Mouse (Mus musculus) sigmoid colon, adult 10 weeks (tissue): ENCODE data around the gene Gm3776. TPM values are rescaled to one million over a fixed set of nuclear protein-coding genes. Genes with fewer than 3 reads are reported as not detected.

ENCODE experiments used
- polyA plus RNA-seq: library from polyadenylated mRNA; stranded (reverse); fragments of 350-450 nt; fragmentation: Illumina TruSeq; extraction: RNeasy Lipid Tissue Mini Kit (QIAGEN cat#74804); gene quantifications from one replicate; pipeline ENCODE4 v1.2.3, GENCODE M21; 2014; ENCODE audit warnings: low read depth, low replicate concordance

Gm3776 gene
- polyA plus RNA-seq = not detected

GRCm38 (mm10) chr9:78256914-78257313 is at the start of gene Gm3776:
TSS of gene Gm3776 (plus strand) at chr9:78257129.

GRCm38 (mm10) chr9:78230461-78230860 is 26.5 kb upstream of the Gm3776 start, which contains the start of gene Gsta1:
TSS of gene Gsta1 (plus strand) at chr9:78230656.

GRCm38 (mm10) chr9:78289723-78290122 is 32.8 kb downstream of the Gm3776 start, which contains the start of gene Gm10639:
TSS of gene Gm10639 (plus strand) at chr9:78289923.

DNA sequence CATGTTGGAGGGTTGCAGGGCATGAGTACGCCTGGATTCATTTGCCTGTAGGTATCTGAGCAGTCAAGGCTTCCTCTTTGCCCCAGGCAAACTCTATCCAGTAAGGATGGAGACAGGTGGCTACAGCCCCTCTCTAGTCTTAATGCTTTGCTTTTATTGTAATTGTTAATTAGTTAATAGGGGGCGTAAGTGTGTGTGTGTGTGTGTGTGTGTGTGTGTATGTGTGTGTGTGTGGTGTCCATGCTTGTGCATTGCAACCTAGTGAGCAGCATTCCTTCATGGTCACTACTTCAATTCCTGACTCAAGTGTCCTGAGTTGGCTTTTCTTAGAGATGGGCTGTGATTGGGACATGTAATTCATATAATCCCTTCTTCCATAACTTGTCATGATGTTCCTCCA is 57.8 kb downstream of the Gm3776 start, which contains the start of gene Omt2a:
Omt2a (minus strand) TSS at position 101 of the 400 bp plus-strand sequence.

Other genes with a start within 250 kb of the Gm3776 start
- not detected for gene Gcm1, start 205.2 kb upstream of the Gm3776 start, polyA plus RNA-seq
- 45.2 TPM for gene Fbxo9, start 148.1 kb upstream of the Gm3776 start, polyA plus RNA-seq
- 98.6 TPM for gene Ick, start 147.9 kb upstream of the Gm3776 start, polyA plus RNA-seq
- 10.4 TPM for gene Gsta4, start 74.4 kb upstream of the Gm3776 start, polyA plus RNA-seq
- 24.7 TPM for gene Gsta1, start 26.5 kb upstream of the Gm3776 start, polyA plus RNA-seq
- not detected for gene Gm10639, start 32.8 kb downstream of the Gm3776 start, polyA plus RNA-seq
- gene Omt2a, start 57.7 kb downstream of the Gm3776 start, polyA plus RNA-seq = not detected
- gene Omt2b, start 70.5 kb downstream of the Gm3776 start, polyA plus RNA-seq = not detected
- not detected for gene Gsta2, start 98.7 kb downstream of the Gm3776 start, polyA plus RNA-seq
- gene Dppa5a, start 111.0 kb downstream of the Gm3776 start, polyA plus RNA-seq = not detected
- gene Ooep, start 121.6 kb downstream of the Gm3776 start, polyA plus RNA-seq = 0.91 TPM
- gene Ddx43, start 138.6 kb downstream of the Gm3776 start, polyA plus RNA-seq = 1.6 TPM
- gene Cgas, start 186.1 kb downstream of the Gm3776 start, polyA plus RNA-seq = 4.9 TPM
- gene Mto1, start 191.1 kb downstream of the Gm3776 start, polyA plus RNA-seq = 14.6 TPM
- not detected for gene Gm17324, start 191.7 kb downstream of the Gm3776 start, polyA plus RNA-seq
- gene Eef1a1, start 232.0 kb downstream of the Gm3776 start, polyA plus RNA-seq = 4,495 TPM